Mouse (Mus musculus): ENCODE measurements at regions not wholly inside any gene's neighbourhood (a gene's known extent, or its start where the extent isn't known, plus 50 kb on each side); places are given as distances from the start of the nearest gene placed in this dataset.
A peak's percentile ranks its signal among the peaks of the same experiment; 100 is the strongest.

DNA sequence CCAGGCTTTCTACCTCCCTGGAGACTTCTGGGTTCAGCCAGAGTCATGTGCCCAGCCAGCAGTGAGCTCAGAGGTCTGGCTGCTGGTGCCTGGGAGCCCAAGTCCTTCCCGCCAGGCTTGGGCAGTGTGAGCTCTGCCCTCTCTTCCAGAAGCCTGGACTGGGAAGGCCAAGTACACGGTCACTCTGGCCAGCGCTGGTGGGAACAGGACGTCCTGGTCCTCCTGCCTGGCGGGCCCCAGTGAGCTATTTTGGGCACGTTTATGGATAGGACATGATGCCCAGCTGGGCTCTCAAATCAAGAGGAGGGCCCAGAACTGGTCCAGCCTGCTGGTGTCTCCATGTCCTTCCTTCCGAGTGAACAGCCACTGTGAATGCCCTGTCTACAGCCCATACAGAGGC lies 87.3 kb upstream of the Ptpn1 start:
- Histone ChIP-seq H3K4me1 (replicated peaks; ENCODE audit: insufficient read depth, low read length) (peaks cover 17% of the 10 kb centered on the region; the same call in 1 of the 2 replicates), H3K4me3 (replicated peaks; ENCODE audit: low read depth, low read length) (no peak overlapping the region), H3K9ac (ENCODE audit: low read depth, low read length) (no peak overlapping the region), H3K9me3 (replicated peaks; ENCODE audit: low read length) (no peaks in the 10 kb centered on the region), H3K4me2 (ENCODE audit: low read length) (no peak overlapping the region), H3K27ac (0 out of 2 replicates have a peak overlapping the region, but pooled peaks have one; percentile 3), H3K27me3 (ENCODE audit: insufficient read depth, low read length) (no peaks in the 10 kb centered on the region), H3K36me3 (ENCODE audit: insufficient read depth, low read length) (no peaks in the 10 kb centered on the region)
- ATAC-seq (replicated peaks; ENCODE audit: low FRiP score, low read depth) (peak; percentile 76), DNase-seq (ENCODE audit: low spot score) (no peak)
- TF ChIP-seq CTCF (IDR thresholded peaks at IDR 0.05; ENCODE audit: low read depth), result no peak
- WGBS, result 75% methylated on average over 7 of the region's 7 CpGs

- no peak overlapping the region for H3K27ac ChIP-seq
- no peak for TF ChIP-seq CTCF (IDR thresholded peaks at IDR 0.05; ENCODE audit: low read depth)
- H3K9me3 ChIP-seq (replicated peaks; ENCODE audit: low read length), result no peaks in the 10 kb centered on the region
- no peaks in the 10 kb centered on the region for H3K27me3 ChIP-seq (ENCODE audit: insufficient read depth, low read length)
- H3K9ac ChIP-seq (ENCODE audit: low read depth, low read length), result no peak overlapping the region
- DNase-seq (ENCODE audit: low spot score) (no peak), ATAC-seq (replicated peaks; ENCODE audit: low FRiP score, low read depth) (no peak)
- 48% methylated on average over 5 of the region's 5 CpGs for WGBS
- H3K36me3 ChIP-seq (ENCODE audit: insufficient read depth, low read length), result no peaks in the 10 kb centered on the region
- H3K4me3 ChIP-seq (replicated peaks; ENCODE audit: low read depth, low read length), result no peak overlapping the region
- H3K4me2 ChIP-seq (ENCODE audit: low read length), result no peak overlapping the region
- H3K4me1 ChIP-seq (replicated peaks; ENCODE audit: insufficient read depth, low read length), result peaks cover 17% of the 10 kb centered on the region; the same call in 1 of the 2 replicates
These were observed 87.9 kb upstream of the Ptpn1 start for GRCm38 (mm10) chr2:167843921-167844320.

GRCm38 (mm10) chr2:167842993-167843392 lies 88.9 kb upstream of the Ptpn1 start:
- DNase-seq (ENCODE audit: low spot score) (no peak), ATAC-seq (replicated peaks; ENCODE audit: low FRiP score, low read depth) (no peak; the same call in 1 of the 2 replicates)
- Histone ChIP-seq H3K4me2 (ENCODE audit: low read length) (no peak overlapping the region), H3K9ac (ENCODE audit: low read depth, low read length) (no peak overlapping the region), H3K27ac (no peak overlapping the region), H3K27me3 (ENCODE audit: insufficient read depth, low read length) (no peaks in the 10 kb centered on the region), H3K4me1 (replicated peaks; ENCODE audit: insufficient read depth, low read length) (peaks cover 17% of the 10 kb centered on the region; the same call in 1 of the 2 replicates), H3K36me3 (ENCODE audit: insufficient read depth, low read length) (no peaks in the 10 kb centered on the region), H3K4me3 (replicated peaks; ENCODE audit: low read depth, low read length) (no peak overlapping the region), H3K9me3 (replicated peaks; ENCODE audit: low read length) (no peaks in the 10 kb centered on the region)
- TF ChIP-seq CTCF (IDR thresholded peaks at IDR 0.05; ENCODE audit: low read depth), result no peak
- 70% methylated on average over 2 of the region's 2 CpGs for WGBS

DNA sequence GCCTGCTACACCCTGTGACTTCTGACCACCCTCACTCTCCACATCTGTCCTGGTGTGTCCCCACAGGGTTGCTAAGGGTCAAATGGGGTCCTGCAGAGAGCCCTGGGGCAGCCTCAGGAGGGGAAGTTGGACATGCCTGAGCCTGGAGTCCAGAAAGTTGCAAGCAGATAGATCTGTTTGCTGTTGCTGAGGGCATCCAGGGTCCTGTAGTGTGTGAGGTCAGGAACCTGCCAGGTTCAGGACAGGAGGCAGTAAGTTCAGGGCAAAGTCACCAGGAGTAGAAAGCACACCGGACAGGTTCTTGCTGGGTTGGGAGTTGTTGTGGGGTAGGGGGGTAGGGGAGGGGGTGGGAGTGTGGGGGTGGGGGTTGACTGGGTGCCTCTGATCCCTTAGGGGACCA lies 89.4 kb upstream of the Ptpn1 start:
- ATAC-seq (replicated peaks; ENCODE audit: low FRiP score, low read depth), result no peak
- Histone ChIP-seq H3K4me1 (replicated peaks; ENCODE audit: insufficient read depth, low read length) (peaks cover 17% of the 10 kb centered on the region; the same call in 1 of the 2 replicates), H3K9me3 (replicated peaks; ENCODE audit: low read length) (no peaks in the 10 kb centered on the region), H3K4me3 (replicated peaks; ENCODE audit: low read depth, low read length) (no peak overlapping the region), H3K36me3 (ENCODE audit: insufficient read depth, low read length) (no peaks in the 10 kb centered on the region), H3K9ac (ENCODE audit: low read depth, low read length) (no peak overlapping the region), H3K27ac (peak overlapping the region; percentile 25; the same call in 1 of the 2 replicates), H3K4me2 (ENCODE audit: low read length) (no peak overlapping the region), H3K27me3 (ENCODE audit: insufficient read depth, low read length) (no peaks in the 10 kb centered on the region)
- DNase-seq (ENCODE audit: low spot score), result no peak
- WGBS, result 64% methylated on average over 1 of the region's 1 CpGs
- no peak for TF ChIP-seq CTCF (IDR thresholded peaks at IDR 0.05; ENCODE audit: low read depth)

DNA sequence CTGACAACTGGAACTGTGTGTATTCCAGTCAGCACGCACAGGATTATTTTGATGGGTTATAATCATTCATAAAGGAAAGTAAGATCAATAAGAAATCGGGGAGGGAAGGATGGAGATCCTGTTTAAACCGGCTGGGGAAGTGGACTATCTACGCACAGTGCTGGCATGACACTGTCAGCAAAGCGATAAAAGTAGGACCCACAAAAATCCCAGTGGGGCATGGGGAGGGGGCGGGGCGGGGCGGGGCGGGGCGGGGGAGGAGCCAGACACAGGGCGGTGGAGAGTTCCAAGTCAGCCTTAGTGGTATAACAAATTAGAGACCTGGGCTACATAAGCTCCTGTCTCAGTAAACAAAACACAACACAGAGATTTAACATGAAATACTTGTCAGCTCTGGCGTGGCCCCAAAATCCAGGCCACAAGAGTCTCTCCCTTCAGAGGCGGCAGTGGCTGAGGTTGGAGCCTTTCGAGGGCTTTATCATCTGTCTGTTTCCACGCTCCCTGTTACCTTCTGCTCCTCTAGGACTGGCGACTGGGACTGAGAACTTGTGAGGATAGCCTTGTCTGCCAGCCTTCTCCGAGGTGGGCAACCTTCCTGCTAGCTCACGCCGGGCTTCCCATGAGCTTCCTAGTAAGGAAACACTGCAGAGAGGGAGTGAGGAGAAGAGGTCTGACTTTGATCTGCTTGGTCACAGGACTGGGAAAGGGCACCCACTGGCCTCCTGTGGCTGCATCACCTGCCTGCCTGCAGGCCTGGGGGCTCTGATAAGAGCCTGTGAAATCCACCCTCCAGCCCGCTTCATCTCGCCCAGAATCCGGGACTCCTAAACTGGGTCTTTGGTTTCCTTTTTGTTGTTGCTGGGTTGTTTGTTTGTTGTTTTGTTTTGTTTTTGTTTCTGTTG lies 90.3 kb upstream of the Ptpn1 start:
- H3K36me3 ChIP-seq (ENCODE audit: insufficient read depth, low read length), result no peaks in the 10 kb centered on the region
- H3K27ac ChIP-seq, result 0 out of 2 replicates have a peak overlapping the region, but pooled peaks have one; percentile 25
- H3K4me1 ChIP-seq (replicated peaks; ENCODE audit: insufficient read depth, low read length), result peaks cover 18% of the 10 kb centered on the region; the same call in 1 of the 2 replicates
- H3K27me3 ChIP-seq (ENCODE audit: insufficient read depth, low read length), result no peaks in the 10 kb centered on the region
- 47% methylated on average over 22 of the region's 22 CpGs for WGBS
- no peak overlapping the region for H3K4me2 ChIP-seq (ENCODE audit: low read length)
- DNase-seq (ENCODE audit: low spot score) (no peak), ATAC-seq (replicated peaks; ENCODE audit: low FRiP score, low read depth) (no peak)
- no peak for TF ChIP-seq CTCF (IDR thresholded peaks at IDR 0.05; ENCODE audit: low read depth)
- no peaks in the 10 kb centered on the region for H3K9me3 ChIP-seq (replicated peaks; ENCODE audit: low read length)
- H3K4me3 ChIP-seq (replicated peaks; ENCODE audit: low read depth, low read length), result no peak overlapping the region
- H3K9ac ChIP-seq (ENCODE audit: low read depth, low read length), result no peak overlapping the region

GRCm38 (mm10) chr2:167840344-167840743 lies 91.5 kb upstream of the Ptpn1 start:
- no peak for TF ChIP-seq CTCF (IDR thresholded peaks at IDR 0.05; ENCODE audit: low read depth)
- H3K4me1 ChIP-seq (replicated peaks; ENCODE audit: insufficient read depth, low read length), result peaks cover 20% of the 10 kb centered on the region; the same call in 1 of the 2 replicates
- no peak overlapping the region for H3K4me3 ChIP-seq (replicated peaks; ENCODE audit: low read depth, low read length)
- no peaks in the 10 kb centered on the region for H3K36me3 ChIP-seq (ENCODE audit: insufficient read depth, low read length)
- 87% methylated on average over 9 of the region's 9 CpGs for whole genome bisulfite sequencing
- H3K9me3 ChIP-seq (replicated peaks; ENCODE audit: low read length), result no peaks in the 10 kb centered on the region
- H3K27ac ChIP-seq, result no peak overlapping the region
- H3K27me3 ChIP-seq (ENCODE audit: insufficient read depth, low read length), result no peaks in the 10 kb centered on the region
- DNase-seq (ENCODE audit: low spot score), result no peak
- H3K4me2 ChIP-seq (ENCODE audit: low read length), result no peak overlapping the region
- H3K9ac ChIP-seq (ENCODE audit: low read depth, low read length), result no peak overlapping the region
- no peak for ATAC-seq (replicated peaks; ENCODE audit: low FRiP score, low read depth)

Measured in kidney, postnatal 0 days (tissue).